Mouse (Mus musculus): ENCODE data around the gene Hps1. TPM values are rescaled to one million over a fixed set of nuclear protein-coding genes. Genes with fewer than 3 reads are reported as not detected.

Gene Hps1
- polyA plus RNA-seq, 1 experiment, result 5.7 TPM

- Histone ChIP-seq H3K27ac (ENCODE audit: control insufficient read depth, insufficient read depth, low read depth, low read length) (no peak overlapping the region), H3K4me3 (ENCODE audit: control insufficient read depth, low read depth, low read length) (no peak overlapping the region), H3K4me1 (ENCODE audit: control insufficient read depth, insufficient read depth, low read length) (no peaks in the 10 kb centered on the region), H3K36me3 (ENCODE audit: control insufficient read depth, insufficient read depth, low read length) (no peaks in the 10 kb centered on the region), H3K27me3 (ENCODE audit: control insufficient read depth, insufficient read depth, low read length) (no peaks in the 10 kb centered on the region)
- TF ChIP-seq POLR2A (IDR thresholded peaks at IDR 0.05; ENCODE audit: control insufficient read depth, low read depth, low read length) (no peak), CTCF (IDR thresholded peaks at IDR 0.05; ENCODE audit: control insufficient read depth, insufficient read depth, insufficient replicate concordance, low read depth, low read length) (no peak)
These were observed 44.8 kb downstream of the Hps1 start for GRCm38 (mm10) chr19:42734982-42735381.

GRCm38 (mm10) chr19:42727424-42727823 lies 52.4 kb downstream of the Hps1 start:
- Histone ChIP-seq H3K36me3 (ENCODE audit: control insufficient read depth, insufficient read depth, low read length) (no peaks in the 10 kb centered on the region), H3K4me1 (ENCODE audit: control insufficient read depth, insufficient read depth, low read length) (no peaks in the 10 kb centered on the region)

GRCm38 (mm10) chr19:42726766-42727165 lies 53.0 kb downstream of the Hps1 start:
- H3K4me1 ChIP-seq (ENCODE audit: control insufficient read depth, insufficient read depth, low read length), result no peaks in the 10 kb centered on the region
- no peak overlapping the region for H3K4me3 ChIP-seq (ENCODE audit: control insufficient read depth, low read depth, low read length)
- no peak for TF ChIP-seq POLR2A (IDR thresholded peaks at IDR 0.05; ENCODE audit: control insufficient read depth, low read depth, low read length)
- TF ChIP-seq CTCF (IDR thresholded peaks at IDR 0.05; ENCODE audit: control insufficient read depth, insufficient read depth, insufficient replicate concordance, low read depth, low read length), result no peak
- H3K36me3 ChIP-seq (ENCODE audit: control insufficient read depth, insufficient read depth, low read length), result no peaks in the 10 kb centered on the region
- no peak overlapping the region for H3K27ac ChIP-seq (ENCODE audit: control insufficient read depth, insufficient read depth, low read depth, low read length)
- no peaks in the 10 kb centered on the region for H3K27me3 ChIP-seq (ENCODE audit: control insufficient read depth, insufficient read depth, low read length)

More at GRCm38 (mm10) chr19:42727424-42727823, 52.4 kb downstream of the Hps1 start:
- no peak overlapping the region for H3K27ac ChIP-seq (ENCODE audit: control insufficient read depth, insufficient read depth, low read depth, low read length)
- H3K4me3 ChIP-seq (ENCODE audit: control insufficient read depth, low read depth, low read length), result no peak overlapping the region
- H3K27me3 ChIP-seq (ENCODE audit: control insufficient read depth, insufficient read depth, low read length), result no peaks in the 10 kb centered on the region
- no peak for TF ChIP-seq CTCF (IDR thresholded peaks at IDR 0.05; ENCODE audit: control insufficient read depth, insufficient read depth, insufficient replicate concordance, low read depth, low read length)
- TF ChIP-seq POLR2A (IDR thresholded peaks at IDR 0.05; ENCODE audit: control insufficient read depth, low read depth, low read length), result no peak

GRCm38 (mm10) chr19:42725973-42726350 lies 53.8 kb downstream of the Hps1 start:
- H3K36me3 ChIP-seq (ENCODE audit: control insufficient read depth, insufficient read depth, low read length), result no peaks in the 10 kb centered on the region
- TF ChIP-seq POLR2A (IDR thresholded peaks at IDR 0.05; ENCODE audit: control insufficient read depth, low read depth, low read length), result no peak
- no peak for TF ChIP-seq CTCF (IDR thresholded peaks at IDR 0.05; ENCODE audit: control insufficient read depth, insufficient read depth, insufficient replicate concordance, low read depth, low read length)
- H3K27ac ChIP-seq (ENCODE audit: control insufficient read depth, insufficient read depth, low read depth, low read length), result no peak overlapping the region
- H3K27me3 ChIP-seq (ENCODE audit: control insufficient read depth, insufficient read depth, low read length), result no peaks in the 10 kb centered on the region
- H3K4me1 ChIP-seq (ENCODE audit: control insufficient read depth, insufficient read depth, low read length), result no peaks in the 10 kb centered on the region
- H3K4me3 ChIP-seq (ENCODE audit: control insufficient read depth, low read depth, low read length), result no peak overlapping the region

- Histone ChIP-seq H3K4me3 (ENCODE audit: control insufficient read depth, low read depth, low read length) (no peak overlapping the region), H3K36me3 (ENCODE audit: control insufficient read depth, insufficient read depth, low read length) (no peaks in the 10 kb centered on the region), H3K27me3 (ENCODE audit: control insufficient read depth, insufficient read depth, low read length) (no peaks in the 10 kb centered on the region), H3K27ac (ENCODE audit: control insufficient read depth, insufficient read depth, low read depth, low read length) (no peak overlapping the region), H3K4me1 (ENCODE audit: control insufficient read depth, insufficient read depth, low read length) (no peaks in the 10 kb centered on the region)
- TF ChIP-seq POLR2A (IDR thresholded peaks at IDR 0.05; ENCODE audit: control insufficient read depth, low read depth, low read length) (no peak), CTCF (IDR thresholded peaks at IDR 0.05; ENCODE audit: control insufficient read depth, insufficient read depth, insufficient replicate concordance, low read depth, low read length) (no peak)
These were observed 54.5 kb downstream of the Hps1 start for GRCm38 (mm10) chr19:42725056-42725972.

- H3K36me3 ChIP-seq (ENCODE audit: control insufficient read depth, insufficient read depth, low read length), result no peaks in the 10 kb centered on the region
- no peaks in the 10 kb centered on the region for H3K4me1 ChIP-seq (ENCODE audit: control insufficient read depth, insufficient read depth, low read length)
- H3K27me3 ChIP-seq (ENCODE audit: control insufficient read depth, insufficient read depth, low read length), result no peaks in the 10 kb centered on the region
- H3K27ac ChIP-seq (ENCODE audit: control insufficient read depth, insufficient read depth, low read depth, low read length), result no peak overlapping the region
- H3K4me3 ChIP-seq (ENCODE audit: control insufficient read depth, low read depth, low read length), result no peak overlapping the region
- TF ChIP-seq POLR2A (IDR thresholded peaks at IDR 0.05; ENCODE audit: control insufficient read depth, low read depth, low read length) (no peak), CTCF (IDR thresholded peaks at IDR 0.05; ENCODE audit: control insufficient read depth, insufficient read depth, insufficient replicate concordance, low read depth, low read length) (no peak)
These were observed 56.5 kb downstream of the Hps1 start for GRCm38 (mm10) chr19:42723302-42723701.

GRCm38 (mm10) chr19:42722500-42722899 lies 57.3 kb downstream of the Hps1 start:
- TF ChIP-seq POLR2A (IDR thresholded peaks at IDR 0.05; ENCODE audit: control insufficient read depth, low read depth, low read length) (no peak), CTCF (IDR thresholded peaks at IDR 0.05; ENCODE audit: control insufficient read depth, insufficient read depth, insufficient replicate concordance, low read depth, low read length) (no peak)
- H3K36me3 ChIP-seq (ENCODE audit: control insufficient read depth, insufficient read depth, low read length), result no peaks in the 10 kb centered on the region
- no peak overlapping the region for H3K4me3 ChIP-seq (ENCODE audit: control insufficient read depth, low read depth, low read length)
- no peaks in the 10 kb centered on the region for H3K27me3 ChIP-seq (ENCODE audit: control insufficient read depth, insufficient read depth, low read length)
- no peak overlapping the region for H3K27ac ChIP-seq (ENCODE audit: control insufficient read depth, insufficient read depth, low read depth, low read length)
- no peaks in the 10 kb centered on the region for H3K4me1 ChIP-seq (ENCODE audit: control insufficient read depth, insufficient read depth, low read length)
